Mouse (Mus musculus) gastrocnemius, postnatal 14 days (tissue): ENCODE results near the gene Poldip2. TPM values are rescaled to one million over a fixed set of nuclear protein-coding genes. Genes with fewer than 3 reads are reported as not detected.

Experiments
- DNase-seq: peaks from one replicate; pipeline ENCODE4 v3.0.0; 2021; ENCODE audit warnings: mixed read lengths
- intact Hi-C: fragments of 180-260 bp; cut with DNase I; formaldehyde crosslinking; loops from one replicate; pipeline ENCODE4 v1.15.1; 2025; ENCODE audit warnings: low total_unique reads
- long read RNA-seq, 2 experiments: library from polyadenylated mRNA; stranded (forward); transcript quantifications; one replicate each; pipeline ENCODE4 v2.0.0; 2021
- total RNA-seq, 2 experiments: library from RNA; stranded (reverse); gene quantifications; 2 replicates each; pipeline ENCODE4 v1.2.3; 2021

The Poldip2 gene
- total RNA-seq = 100 to 1,000 TPM; 102 to 113 TPM
- long read RNA-seq, experiment 1, transcript Poldip2-201 (11 exons, 2,054 nt) = major isoform, 245 of 286 reads
- long read RNA-seq, experiment 1, partial matches to known transcripts = 24 of 286 reads
- long read RNA-seq, experiment 1, other reads (novel, unspliced or antisense) = 17 of 286 reads
- long read RNA-seq, experiment 2, transcript Poldip2-201 (11 exons, 2,054 nt) = major isoform, 244 of 272 reads
- long read RNA-seq, experiment 2, partial matches to known transcripts = 2 of 272 reads
- long read RNA-seq, experiment 2, other reads (novel, unspliced or antisense) = 25 of 272 reads

GRCm38 (mm10) chr11:78512025-78512957 is at the start of gene Poldip2, which contains the start of gene Tmem199:
Gene Poldip2, plus strand, starts transcription at chr11:78512193.
Gene Tmem199, minus strand, starts transcription at chr11:78512172.
- peak; percentile 92 for DNase-seq
- intact Hi-C loops = no loop called here

GRCm38 (mm10) chr11:78462669-78463068 is 49.3 kb upstream of the Poldip2 start:
- intact Hi-C loops = no loop called here
- DNase-seq = no peak

DNA sequence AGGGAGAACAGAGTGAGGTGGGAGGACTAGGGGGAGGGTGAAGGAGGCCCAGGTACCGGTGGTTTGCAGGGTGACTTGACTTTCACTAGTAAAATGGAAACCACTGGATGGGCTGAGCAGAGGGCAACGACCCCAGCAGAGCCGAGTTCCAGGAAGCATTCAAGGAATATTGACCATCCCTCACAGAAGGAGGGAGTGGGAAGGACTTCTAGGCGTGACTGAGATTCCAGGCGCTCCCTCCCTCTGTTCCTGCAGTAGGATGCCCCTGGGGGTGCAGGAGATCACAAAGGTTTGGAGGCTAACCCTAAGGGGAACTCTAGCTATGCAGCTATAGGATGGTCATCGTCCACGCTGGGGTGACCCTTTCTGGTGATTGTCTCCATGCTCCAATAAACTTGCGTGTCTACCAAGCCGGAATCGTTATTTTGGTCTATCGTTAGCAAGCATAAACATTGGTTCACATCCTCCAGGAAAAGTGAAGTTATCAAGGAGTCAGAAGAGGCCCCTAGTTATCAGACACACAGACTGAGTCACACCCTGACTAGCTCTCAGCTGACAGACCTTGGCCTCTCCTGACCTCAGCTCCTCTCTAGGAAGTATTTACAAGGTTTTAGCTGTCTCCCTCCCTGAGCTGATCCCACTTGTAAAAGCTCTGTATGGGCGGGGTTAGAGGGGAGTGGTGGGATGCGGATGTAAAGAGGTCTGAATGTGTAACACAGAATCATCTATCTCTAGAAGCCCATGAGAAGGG is 48.5 kb upstream of the Poldip2 start:
- DNase-seq = no peak
- intact Hi-C loops = no loop called here

DNA sequence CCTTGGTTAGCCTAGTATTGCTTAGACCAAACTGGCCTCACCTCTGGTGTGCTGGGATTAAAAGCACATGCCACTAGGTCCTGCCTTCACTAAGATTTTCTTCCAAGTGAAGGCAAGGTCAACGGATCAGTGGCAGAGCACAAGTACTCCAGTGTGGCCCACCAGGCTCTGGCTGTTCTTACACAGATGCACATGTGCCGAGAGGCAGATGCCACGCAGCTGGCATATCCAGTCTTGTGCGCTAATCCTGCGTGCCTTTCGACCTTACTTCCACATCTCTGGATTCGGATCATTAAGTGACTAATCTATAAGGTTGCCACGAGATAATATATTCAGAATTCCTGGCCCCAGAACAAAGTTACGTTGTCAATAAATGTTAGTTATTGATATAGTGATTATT is 46.9 kb upstream of the Poldip2 start:
- intact Hi-C loops = no loop called here

DNA sequence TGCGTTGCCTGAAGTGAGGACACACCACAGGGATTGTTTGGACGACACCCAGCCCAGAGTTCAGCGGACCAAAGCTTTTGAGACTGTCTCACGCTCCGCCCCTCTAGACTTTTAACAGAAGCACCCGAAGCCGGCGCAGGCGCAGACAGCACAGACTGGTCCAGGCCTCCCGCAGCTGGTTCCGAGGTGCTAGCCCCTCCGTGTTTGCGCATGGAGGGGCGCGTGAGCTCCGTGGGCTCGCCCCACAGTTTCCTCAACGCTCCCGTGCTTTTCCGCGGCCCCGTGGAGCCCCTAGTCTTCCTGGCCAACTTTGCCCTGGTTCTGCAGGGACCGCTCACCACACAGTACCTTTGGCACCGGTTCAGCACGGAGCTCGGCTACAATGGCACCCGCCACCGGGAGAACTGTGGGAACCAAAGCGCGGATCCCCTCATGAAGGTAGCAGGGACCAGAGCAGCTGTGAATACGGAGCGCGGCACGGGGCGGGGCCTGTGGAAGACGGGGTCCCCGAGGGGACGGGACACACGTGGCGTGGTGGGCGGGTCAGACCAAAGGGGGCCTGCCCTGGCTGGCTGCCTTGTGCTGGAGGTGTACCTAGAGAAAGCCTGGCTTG is 46.3 kb upstream of the Poldip2 start, which contains the start of gene Slc46a1:
TSS of gene Slc46a1 (plus strand) at position 130 of the 613 bp plus-strand sequence.
- DNase-seq = peak; percentile 92
- intact Hi-C loops = no loop called here

More for the DNA sequence above, 46.9 kb upstream of the Poldip2 start:
- no peak for DNase-seq

DNA sequence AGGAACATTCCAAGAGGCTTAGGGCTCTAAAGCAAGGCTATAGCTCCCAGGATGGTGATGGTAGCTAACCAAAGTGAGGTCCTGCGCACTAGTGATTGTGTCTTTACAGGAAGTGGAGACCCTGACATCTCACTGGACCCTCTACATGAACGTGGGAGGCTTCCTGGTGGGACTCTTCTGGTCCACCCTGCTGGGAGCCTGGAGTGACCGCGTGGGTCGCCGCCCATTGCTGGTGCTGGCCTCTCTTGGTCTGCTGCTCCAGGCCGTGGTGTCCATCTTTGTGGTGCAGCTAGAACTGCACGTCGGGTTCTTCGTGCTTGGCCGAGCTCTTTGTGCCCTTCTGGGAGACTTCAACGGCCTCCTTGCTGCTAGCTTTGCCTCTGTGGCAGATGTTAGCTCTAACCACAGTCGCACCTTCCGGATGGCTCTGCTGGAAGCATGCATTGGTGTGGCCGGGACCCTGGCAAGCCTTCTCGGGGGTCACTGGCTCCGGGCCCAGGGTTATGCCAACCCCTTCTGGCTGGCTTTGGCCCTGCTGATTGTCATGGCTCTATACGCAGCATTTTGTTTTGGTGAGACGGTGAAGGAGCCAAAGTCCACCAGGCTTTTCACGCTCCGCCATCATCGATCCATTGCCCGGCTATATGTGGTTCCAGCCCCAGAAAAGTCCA is 45.6 kb upstream of the Poldip2 start:
- DNase-seq = no peak
- intact Hi-C loops = no loop called here

- DNase-seq = no peak
- intact Hi-C loops = no loop called here
Measured at GRCm38 (mm10) chr11:78467515-78467914, 44.5 kb upstream of the Poldip2 start.

- intact Hi-C loops = no loop called here
- DNase-seq = no peak
Measured at GRCm38 (mm10) chr11:78467932-78468331, 44.1 kb upstream of the Poldip2 start.

DNA sequence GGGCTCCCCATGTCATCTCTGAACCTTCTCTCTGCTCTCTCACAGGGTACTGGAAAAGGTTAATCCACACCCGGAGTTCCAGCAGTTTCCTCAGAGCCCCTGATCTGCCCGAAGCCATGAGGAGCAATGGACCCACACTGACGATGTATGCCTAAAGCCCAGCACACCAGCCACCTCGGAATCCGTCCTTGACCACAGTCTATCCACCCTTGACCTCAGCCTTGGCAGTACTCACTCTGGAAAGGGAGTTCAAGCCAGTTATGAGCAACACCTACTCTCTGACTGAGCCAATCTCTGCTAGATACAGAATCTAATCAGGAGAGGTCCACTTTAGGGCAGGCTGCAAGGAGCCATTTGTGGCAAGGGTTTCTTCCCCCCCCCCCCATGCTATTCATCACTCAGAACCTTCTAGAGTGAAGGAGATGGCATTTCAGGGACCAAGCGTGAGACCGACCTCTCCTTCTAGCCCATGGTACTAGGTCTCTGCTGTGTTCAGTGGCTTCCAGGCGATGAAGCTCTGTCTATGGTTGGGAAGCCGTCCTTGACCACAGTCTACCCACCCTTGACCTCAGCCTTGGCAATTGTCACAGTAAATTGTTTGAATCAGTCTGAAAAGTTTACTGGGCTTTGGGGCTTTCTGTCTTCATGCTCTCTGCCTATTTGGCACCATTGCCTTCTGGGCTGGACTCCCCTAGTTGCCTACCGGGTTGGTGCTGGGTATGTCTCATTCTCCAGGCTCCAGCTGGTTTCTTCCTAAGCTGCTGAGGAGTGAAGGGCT is 40.5 kb upstream of the Poldip2 start:
- DNase-seq = no peak
- intact Hi-C loops = no loop called here

DNA sequence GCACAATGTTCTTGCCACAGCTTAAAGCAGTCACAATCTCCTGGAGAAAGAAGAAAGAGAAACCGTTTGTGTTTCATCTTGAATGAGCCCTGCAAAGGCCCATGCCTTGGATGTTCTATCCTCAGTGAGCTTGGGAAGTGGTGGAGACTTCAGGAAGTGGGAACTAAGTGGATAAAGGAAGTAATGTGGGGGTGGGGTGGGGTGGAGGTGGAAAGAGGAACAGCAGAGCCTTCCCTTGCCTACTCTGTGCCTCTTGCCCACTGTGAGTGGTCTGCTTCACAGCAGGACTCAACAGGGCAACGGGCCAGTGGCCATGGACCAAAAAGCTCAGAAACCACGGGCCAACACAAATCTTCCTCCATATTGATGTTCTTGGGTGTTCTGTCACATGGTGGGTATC is 36.7 kb upstream of the Poldip2 start:
- intact Hi-C loops = no loop called here
- no peak for DNase-seq

DNA sequence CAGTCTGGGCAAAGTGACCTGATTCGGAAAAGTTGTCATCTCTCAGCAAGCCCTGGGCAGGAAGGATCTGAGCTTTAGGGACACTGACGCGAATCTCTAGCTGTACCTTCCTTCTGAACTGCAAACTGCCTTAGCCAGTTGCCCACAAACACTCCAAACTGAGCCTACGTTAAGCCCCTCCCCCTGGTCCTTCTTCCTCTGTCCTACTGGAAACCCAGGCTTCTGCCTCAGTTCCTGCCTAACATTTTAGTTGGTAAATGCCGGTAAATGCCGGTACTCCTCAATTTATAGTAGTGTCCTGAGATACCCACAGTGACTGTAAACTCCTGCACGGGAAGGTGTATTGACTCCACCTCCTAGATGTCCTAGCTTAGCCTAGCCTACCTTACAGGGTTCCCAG is 28.4 kb upstream of the Poldip2 start:
- intact Hi-C loops = no loop called here
- DNase-seq = no peak

DNA sequence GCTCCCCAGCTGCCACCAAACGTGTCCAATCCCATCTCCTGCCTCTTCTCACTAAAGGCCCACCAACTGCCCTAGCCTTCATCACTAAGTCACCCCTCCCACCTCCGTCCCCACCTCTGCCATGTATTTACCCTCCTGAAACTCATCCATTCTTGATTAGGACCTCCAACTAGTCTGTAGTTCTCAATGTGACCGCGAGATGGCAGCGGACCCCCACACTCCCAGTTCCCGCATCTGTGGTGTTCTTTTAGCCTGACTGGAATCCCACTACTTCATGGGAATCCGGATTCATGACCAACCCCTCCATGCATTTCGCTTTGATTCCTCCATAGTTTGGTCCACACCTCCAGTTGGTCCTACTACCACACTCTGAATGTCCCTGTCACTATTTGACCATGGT is 23.8 kb upstream of the Poldip2 start:
- intact Hi-C loops = no loop called here
- peak; percentile 63 for DNase-seq

- DNase-seq = no peak
- intact Hi-C loops = no loop called here
Measured at GRCm38 (mm10) chr11:78490781-78491241, 21.2 kb upstream of the Poldip2 start.

DNA sequence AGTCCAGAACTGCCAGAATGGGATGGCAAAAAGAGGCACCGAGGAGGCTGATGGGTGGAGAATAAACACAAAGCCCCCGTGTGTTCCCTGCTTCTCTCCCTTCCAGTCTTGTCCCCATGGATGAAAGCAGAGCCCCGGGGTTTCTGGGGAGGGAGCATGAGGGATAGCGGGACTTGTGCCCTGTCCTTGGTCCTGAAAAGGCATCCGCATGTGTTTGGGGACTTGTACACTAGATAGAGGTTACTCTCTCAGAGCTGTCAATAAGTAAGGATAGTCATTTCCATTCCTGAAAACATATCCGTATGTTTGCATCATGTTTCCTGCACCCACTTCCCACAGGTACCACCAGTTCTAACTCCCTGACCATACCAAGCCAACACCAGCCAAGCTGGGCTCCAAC is 16.1 kb upstream of the Poldip2 start:
- intact Hi-C loops = no loop called here
- peak; percentile 32 for DNase-seq

- intact Hi-C loops = no loop called here
- DNase-seq = no peak
Measured at GRCm38 (mm10) chr11:78497071-78497541, 14.9 kb upstream of the Poldip2 start.

GRCm38 (mm10) chr11:78497544-78498522 is 14.2 kb upstream of the Poldip2 start, which contains the start of gene Sarm1:
Gene Sarm1, minus strand, starts transcription at chr11:78497754.
- DNase-seq = peak; percentile 93
- intact Hi-C loops = no loop called here

GRCm38 (mm10) chr11:78499004-78499403 is 13.0 kb upstream of the Poldip2 start, which contains the start of gene Vtn:
Gene Vtn, plus strand, starts transcription at chr11:78499091.
- peak; percentile 66 for DNase-seq
- intact Hi-C loops = no loop called here
